Mouse (Mus musculus): ENCODE measurements at regions not wholly inside any gene's neighbourhood (a gene's known extent, or its start where the extent isn't known, plus 50 kb on each side); places are given as distances from the start of the nearest gene placed in this dataset.

- H3K27ac ChIP-seq (replicated peaks): peak overlapping the region; percentile 53
- WGBS: 72% methylated on average over 10 of the region's 10 CpGs
- no peaks in the 10 kb centered on the region for H3K27me3 ChIP-seq
- no peak overlapping the region for H3K4me3 ChIP-seq
- H3K36me3 ChIP-seq: no peaks in the 10 kb centered on the region
- no peaks in the 10 kb centered on the region; the same call in 1 of the 2 replicates for H3K4me1 ChIP-seq
- no peaks in the 10 kb centered on the region for H3K9me3 ChIP-seq
- H3K9ac ChIP-seq (replicated peaks): no peak overlapping the region
- peak; percentile 46; the same call in 1 of the 2 replicates for ATAC-seq (replicated peaks)
- H3K4me2 ChIP-seq (replicated peaks): no peak overlapping the region
Observed at GRCm38 (mm10) chr7:124681212-124681611, 698.5 kb downstream of the Hs3st4 start.

GRCm38 (mm10) chr7:124681820-124682219 lies 699.2 kb downstream of the Hs3st4 start:
- H3K9me3 ChIP-seq: no peaks in the 10 kb centered on the region
- H3K27ac ChIP-seq (replicated peaks): peak overlapping the region; percentile 53; the same call in 1 of the 2 replicates
- H3K27me3 ChIP-seq: no peaks in the 10 kb centered on the region
- H3K9ac ChIP-seq (replicated peaks): no peak overlapping the region
- 75% methylated on average over 2 of the region's 2 CpGs for WGBS
- no peak overlapping the region for H3K4me3 ChIP-seq
- no peak overlapping the region for H3K4me2 ChIP-seq (replicated peaks)
- no peaks in the 10 kb centered on the region for H3K36me3 ChIP-seq
- ATAC-seq (replicated peaks): no peak
- no peaks in the 10 kb centered on the region; the same call in 1 of the 2 replicates for H3K4me1 ChIP-seq

- no peak for ATAC-seq (replicated peaks)
- H3K9me3 ChIP-seq: no peaks in the 10 kb centered on the region
- H3K36me3 ChIP-seq: no peaks in the 10 kb centered on the region
- no peak overlapping the region for H3K4me2 ChIP-seq (replicated peaks)
- no peaks in the 10 kb centered on the region; the same call in 1 of the 2 replicates for H3K4me1 ChIP-seq
- no peak overlapping the region for H3K4me3 ChIP-seq
- WGBS: 89% methylated on average over 2 of the region's 2 CpGs
- H3K27me3 ChIP-seq: no peaks in the 10 kb centered on the region
- no peak overlapping the region for H3K9ac ChIP-seq (replicated peaks)
- H3K27ac ChIP-seq (replicated peaks): no peak overlapping the region
Observed at GRCm38 (mm10) chr7:124685424-124685823, 702.8 kb downstream of the Hs3st4 start.

- H3K27ac ChIP-seq (replicated peaks): peak overlapping the region; percentile 63
- H3K27me3 ChIP-seq: no peaks in the 10 kb centered on the region
- 17% methylated on average over 6 of the region's 6 CpGs for WGBS
- no peak overlapping the region for H3K4me3 ChIP-seq
- H3K9me3 ChIP-seq: no peaks in the 10 kb centered on the region
- peaks cover 16% of the 10 kb centered on the region for H3K4me1 ChIP-seq
- ATAC-seq (replicated peaks): peak; percentile 88
- H3K36me3 ChIP-seq: no peaks in the 10 kb centered on the region
- H3K9ac ChIP-seq (replicated peaks): no peak overlapping the region
- H3K4me2 ChIP-seq (replicated peaks): no peak overlapping the region
Observed at GRCm38 (mm10) chr7:124704163-124704824, 721.6 kb downstream of the Hs3st4 start.

GRCm38 (mm10) chr7:124707143-124707542 lies 724.5 kb downstream of the Hs3st4 start:
- Histone ChIP-seq H3K9me3 (no peaks in the 10 kb centered on the region), H3K9ac (replicated peaks) (no peak overlapping the region), H3K27me3 (no peaks in the 10 kb centered on the region), H3K4me2 (replicated peaks) (no peak overlapping the region), H3K4me1 (peaks cover 20% of the 10 kb centered on the region), H3K36me3 (no peaks in the 10 kb centered on the region), H3K27ac (replicated peaks) (no peak overlapping the region), H3K4me3 (no peak overlapping the region)
- ATAC-seq (replicated peaks): no peak
- 55% methylated on average over 3 of the region's 3 CpGs for WGBS

GRCm38 (mm10) chr7:124708771-124709485 lies 726.3 kb downstream of the Hs3st4 start:
- H3K4me1 ChIP-seq: peaks cover 20% of the 10 kb centered on the region
- ATAC-seq (replicated peaks): peak; percentile 65

GRCm38 (mm10) chr7:124720927-124721326 lies 723.5 kb upstream of the Kdm8 start:
- Histone ChIP-seq H3K4me3 (no peak overlapping the region), H3K27me3 (no peaks in the 10 kb centered on the region), H3K9ac (replicated peaks) (no peak overlapping the region), H3K27ac (replicated peaks) (no peak overlapping the region), H3K4me1 (no peaks in the 10 kb centered on the region), H3K9me3 (no peaks in the 10 kb centered on the region), H3K36me3 (no peaks in the 10 kb centered on the region), H3K4me2 (replicated peaks) (no peak overlapping the region)
- WGBS: 41% methylated on average over 1 of the region's 1 CpGs
- ATAC-seq (replicated peaks): no peak

More at GRCm38 (mm10) chr7:124708771-124709485, 726.3 kb downstream of the Hs3st4 start:
- Histone ChIP-seq H3K9ac (replicated peaks) (no peak overlapping the region), H3K4me2 (replicated peaks) (no peak overlapping the region), H3K9me3 (no peaks in the 10 kb centered on the region), H3K27ac (replicated peaks) (0 out of 2 replicates have a peak overlapping the region, but pooled peaks have one; percentile 37), H3K4me3 (no peak overlapping the region), H3K27me3 (no peaks in the 10 kb centered on the region), H3K36me3 (no peaks in the 10 kb centered on the region)
- 43% methylated on average over 11 of the region's 11 CpGs for WGBS

- no peaks in the 10 kb centered on the region for H3K4me1 ChIP-seq
- no peak overlapping the region for H3K4me3 ChIP-seq
- H3K4me2 ChIP-seq (replicated peaks): no peak overlapping the region
- H3K36me3 ChIP-seq: no peaks in the 10 kb centered on the region
- no peak overlapping the region for H3K9ac ChIP-seq (replicated peaks)
- no peaks in the 10 kb centered on the region for H3K9me3 ChIP-seq
- 5% methylated on average over 2 of the region's 2 CpGs for WGBS
- H3K27ac ChIP-seq (replicated peaks): no peak overlapping the region
- no peaks in the 10 kb centered on the region for H3K27me3 ChIP-seq
- ATAC-seq (replicated peaks): no peak
Observed at GRCm38 (mm10) chr7:124742086-124742485, 702.4 kb upstream of the Kdm8 start.

- Histone ChIP-seq H3K4me3 (no peak overlapping the region), H3K4me1 (no peaks in the 10 kb centered on the region), H3K27me3 (no peaks in the 10 kb centered on the region), H3K4me2 (replicated peaks) (no peak overlapping the region), H3K36me3 (no peaks in the 10 kb centered on the region), H3K9ac (replicated peaks) (no peak overlapping the region), H3K9me3 (no peaks in the 10 kb centered on the region), H3K27ac (replicated peaks) (no peak overlapping the region)
- ATAC-seq (replicated peaks): no peak
- 82% methylated on average over 2 of the region's 2 CpGs for WGBS
Observed at GRCm38 (mm10) chr7:124746321-124746720, 698.2 kb upstream of the Kdm8 start.

- 76% methylated on average over 3 of the region's 3 CpGs for WGBS
- H3K36me3 ChIP-seq: no peaks in the 10 kb centered on the region
- no peak overlapping the region for H3K4me3 ChIP-seq
- no peaks in the 10 kb centered on the region for H3K9me3 ChIP-seq
- ATAC-seq (replicated peaks): no peak
- no peaks in the 10 kb centered on the region for H3K4me1 ChIP-seq
- H3K4me2 ChIP-seq (replicated peaks): no peak overlapping the region
- no peak overlapping the region for H3K9ac ChIP-seq (replicated peaks)
- no peak overlapping the region for H3K27ac ChIP-seq (replicated peaks)
- H3K27me3 ChIP-seq: no peaks in the 10 kb centered on the region
Observed at GRCm38 (mm10) chr7:124748396-124748795, 696.1 kb upstream of the Kdm8 start.

GRCm38 (mm10) chr7:124759084-124759483 lies 685.4 kb upstream of the Kdm8 start:
- H3K4me2 ChIP-seq (replicated peaks): no peak overlapping the region
- H3K4me1 ChIP-seq: no peaks in the 10 kb centered on the region
- no peak overlapping the region for H3K27ac ChIP-seq (replicated peaks)
- H3K9ac ChIP-seq (replicated peaks): no peak overlapping the region
- no peak overlapping the region for H3K4me3 ChIP-seq
- 94% methylated on average over 4 of the region's 4 CpGs for WGBS
- no peaks in the 10 kb centered on the region for H3K9me3 ChIP-seq
- no peak for ATAC-seq (replicated peaks)
- H3K36me3 ChIP-seq: no peaks in the 10 kb centered on the region
- no peaks in the 10 kb centered on the region for H3K27me3 ChIP-seq

GRCm38 (mm10) chr7:124777822-124778221 lies 666.7 kb upstream of the Kdm8 start:
- H3K9ac ChIP-seq (replicated peaks): no peak overlapping the region
- H3K4me2 ChIP-seq (replicated peaks): no peak overlapping the region
- H3K27ac ChIP-seq (replicated peaks): no peak overlapping the region
- no peak for ATAC-seq (replicated peaks)
- no peaks in the 10 kb centered on the region for H3K36me3 ChIP-seq
- no peaks in the 10 kb centered on the region for H3K9me3 ChIP-seq
- 46% methylated on average over 1 of the region's 1 CpGs for WGBS
- H3K27me3 ChIP-seq: no peaks in the 10 kb centered on the region
- H3K4me1 ChIP-seq: no peaks in the 10 kb centered on the region; the same call in 1 of the 2 replicates
- H3K4me3 ChIP-seq: no peak overlapping the region

All from forebrain, embryonic 15.5 days (tissue).